Mouse (Mus musculus) hindbrain, embryonic 10.5 days (tissue): ENCODE data around the gene Gm45717. TPM values are rescaled to one million over a fixed set of nuclear protein-coding genes. Genes with fewer than 3 reads are reported as not detected.
"Not testable (repeated sequence)": the region's sequence is repeated elsewhere in the genome, so short reads cannot be mapped to it uniquely, and the experiment has no call there.

Experiments
- DNase-seq: peaks from one replicate; pipeline ENCODE4 v3.0.0-alpha.2; 2017; ENCODE audit warnings: low spot score
- H3K27ac ChIP-seq: fragments of 300-500 bp; sonication (generic); 2 replicates; pipeline ENCODE4 v1.5.1; 2016; ENCODE audit warnings: mild to moderate bottlenecking, moderate library complexity
- H3K27me3 ChIP-seq: fragments of 300-500 bp; sonication (generic); 2 replicates; pipeline ENCODE4 v1.6.1; 2016; ENCODE audit warnings: mild to moderate bottlenecking; ENCODE audit not compliant: poor library complexity, insufficient read depth, severe bottlenecking
- H3K36me3 ChIP-seq: fragments of 300-500 bp; sonication (generic); 2 replicates; pipeline ENCODE4 v1.6.1; 2016; ENCODE audit warnings: mild to moderate bottlenecking, moderate library complexity
- H3K4me1 ChIP-seq: fragments of 300-500 bp; sonication (generic); replicated peaks from 2 replicates; pipeline ENCODE4 v1.6.1; 2016; ENCODE audit warnings: mild to moderate bottlenecking
- H3K4me3 ChIP-seq: fragments of 300-500 bp; sonication (generic); 2 replicates; pipeline ENCODE4 v1.5.1; 2016; ENCODE audit warnings: mild to moderate bottlenecking, moderate library complexity
- H3K9me3 ChIP-seq: fragments of 300-500 bp; sonication (generic); 2 replicates; pipeline ENCODE4 v1.6.1; 2016; ENCODE audit warnings: mild to moderate bottlenecking, moderate library complexity
- WGBS: fragments of 180-500 bp; shearing (Covaris S2); methylation state at CpG from one replicate; pipeline ENCODE4 v1.1.7; 2016; 5-methylcytosine and 5-hydroxymethylcytosine counted together
- polyA plus RNA-seq: library from polyadenylated mRNA; unstranded; fragments of >200 nt; fragmentation: Nextera tagmentation; extraction: Ambion mirVana; gene quantifications from 2 replicates; pipeline ENCODE4 v1.2.1, GENCODE M21; 2016

The Gm45717 gene
- polyA plus RNA-seq, 1 experiment from 2014 or later = 0.35 TPM

GRCm38 (mm10) chr7:140982971-140983370 is 27.2 kb upstream of the Gm45717 start:
- H3K4me3 ChIP-seq = no peak overlapping the region
- H3K27ac ChIP-seq = no peak overlapping the region
- no peaks in the 10 kb centered on the region for H3K4me1 ChIP-seq
- DNase-seq = no peak
- 87% methylated on average over 7 of the region's 7 CpGs for WGBS
- no peaks in the 10 kb centered on the region for H3K27me3 ChIP-seq
- H3K36me3 ChIP-seq = no peaks in the 10 kb centered on the region
- H3K9me3 ChIP-seq = 0 out of 2 replicates have a peak, but pooled peaks cover 3% of the 10 kb centered on the region

- no peak for DNase-seq
- H3K4me3 ChIP-seq = no peak overlapping the region
- no peaks in the 10 kb centered on the region for H3K36me3 ChIP-seq
- no peak overlapping the region for H3K27ac ChIP-seq
- H3K9me3 ChIP-seq = 0 out of 2 replicates have a peak, but pooled peaks cover 3% of the 10 kb centered on the region
- no peaks in the 10 kb centered on the region for H3K4me1 ChIP-seq
- WGBS = 90% methylated on average over 8 of the region's 8 CpGs
- no peaks in the 10 kb centered on the region for H3K27me3 ChIP-seq
These were observed 26.0 kb upstream of the Gm45717 start for GRCm38 (mm10) chr7:140981704-140982103.

GRCm38 (mm10) chr7:140976720-140977119 is 21.0 kb upstream of the Gm45717 start:
- peaks cover 21% of the 10 kb centered on the region for H3K4me1 ChIP-seq

GRCm38 (mm10) chr7:140975465-140975864 is 19.7 kb upstream of the Gm45717 start:
- no peaks in the 10 kb centered on the region for H3K36me3 ChIP-seq
- no peak overlapping the region for H3K27ac ChIP-seq
- peaks cover 14% of the 10 kb centered on the region for H3K27me3 ChIP-seq
- DNase-seq = no peak
- H3K4me3 ChIP-seq = no peak overlapping the region
- H3K9me3 ChIP-seq = no peaks in the 10 kb centered on the region
- 15% methylated on average over 3 of the region's 3 CpGs for WGBS
- H3K4me1 ChIP-seq = peaks cover 31% of the 10 kb centered on the region

More at GRCm38 (mm10) chr7:140976720-140977119, 21.0 kb upstream of the Gm45717 start:
- H3K36me3 ChIP-seq, H3K27ac ChIP-seq, H3K4me3 ChIP-seq, H3K9me3 ChIP-seq, DNase-seq: not testable (repeated sequence)
- peaks cover 12% of the 10 kb centered on the region for H3K27me3 ChIP-seq
- WGBS = 93% methylated on average over 9 of the region's 9 CpGs

GRCm38 (mm10) chr7:140974940-140975339 is 19.2 kb upstream of the Gm45717 start:
- Histone ChIP-seq H3K9me3 (no peaks in the 10 kb centered on the region), H3K36me3 (no peaks in the 10 kb centered on the region), H3K27me3 (peaks cover 19% of the 10 kb centered on the region), H3K27ac (no peak overlapping the region), H3K4me3 (no peak overlapping the region), H3K4me1 (peaks cover 31% of the 10 kb centered on the region)
- no peak for DNase-seq
- WGBS = 12% methylated on average over 9 of the region's 9 CpGs

- no peak for DNase-seq
- Histone ChIP-seq H3K9me3 (no peaks in the 10 kb centered on the region), H3K4me1 (peaks cover 31% of the 10 kb centered on the region), H3K36me3 (no peaks in the 10 kb centered on the region), H3K4me3 (no peak overlapping the region), H3K27ac (no peak overlapping the region), H3K27me3 (peaks cover 27% of the 10 kb centered on the region)
- WGBS = 17% methylated on average over 14 of the region's 14 CpGs
These were observed 17.8 kb upstream of the Gm45717 start for GRCm38 (mm10) chr7:140973396-140974165.

- Histone ChIP-seq H3K9me3 (no peaks in the 10 kb centered on the region), H3K4me3 (no peak overlapping the region), H3K4me1 (peaks cover 42% of the 10 kb centered on the region), H3K27me3 (peaks cover 31% of the 10 kb centered on the region), H3K36me3 (no peaks in the 10 kb centered on the region), H3K27ac (no peak overlapping the region)
- DNase-seq = no peak
- WGBS = 85% methylated on average over 8 of the region's 8 CpGs
These were observed 15.9 kb upstream of the Gm45717 start for GRCm38 (mm10) chr7:140971479-140972171.

- no peaks in the 10 kb centered on the region for H3K9me3 ChIP-seq
- 50% methylated on average over 7 of the region's 7 CpGs for WGBS
- no peaks in the 10 kb centered on the region for H3K36me3 ChIP-seq
- H3K4me1 ChIP-seq = peaks cover 42% of the 10 kb centered on the region
- peaks cover 31% of the 10 kb centered on the region for H3K27me3 ChIP-seq
- no peak overlapping the region for H3K4me3 ChIP-seq
- no peak for DNase-seq
- no peak overlapping the region for H3K27ac ChIP-seq
These were observed 15.2 kb upstream of the Gm45717 start for GRCm38 (mm10) chr7:140970931-140971330.

- DNase-seq, H3K4me3 ChIP-seq, H3K27ac ChIP-seq, H3K36me3 ChIP-seq, H3K9me3 ChIP-seq: not testable (repeated sequence)
- H3K4me1 ChIP-seq = peaks cover 28% of the 10 kb centered on the region
- H3K27me3 ChIP-seq = peaks cover 19% of the 10 kb centered on the region
- 18% methylated on average over 3 of the region's 3 CpGs for WGBS
These were observed 13.0 kb upstream of the Gm45717 start for GRCm38 (mm10) chr7:140968710-140969109.

GRCm38 (mm10) chr7:140967862-140968591 is 12.3 kb upstream of the Gm45717 start:
- no peak overlapping the region for H3K27ac ChIP-seq
- H3K4me1 ChIP-seq = peaks cover 21% of the 10 kb centered on the region
- H3K36me3 ChIP-seq = no peaks in the 10 kb centered on the region
- H3K27me3 ChIP-seq = peaks cover 19% of the 10 kb centered on the region
- no peaks in the 10 kb centered on the region for H3K9me3 ChIP-seq
- DNase-seq = no peak
- no peak overlapping the region for H3K4me3 ChIP-seq
- WGBS = 7% methylated on average over 14 of the region's 14 CpGs

GRCm38 (mm10) chr7:140966921-140967320 is 11.2 kb upstream of the Gm45717 start, which contains the start of gene Ifitm1:
TSS of gene Ifitm1 (plus strand) at chr7:140967221.
- Histone ChIP-seq H3K4me1 (peaks cover 21% of the 10 kb centered on the region), H3K27me3 (peaks cover 19% of the 10 kb centered on the region), H3K27ac (no peak within 1 kb of the TSS), H3K36me3 (no peaks in the 10 kb centered on the region), H3K9me3 (no peaks in the 10 kb centered on the region), H3K4me3 (no peak within 1 kb of the TSS)
- 82% methylated on average over 4 of the region's 4 CpGs for WGBS
- DNase-seq = no peak

- no peak for DNase-seq
- Histone ChIP-seq H3K9me3 (no peaks in the 10 kb centered on the region), H3K4me3 (no peak overlapping the region), H3K4me1 (peaks cover 11% of the 10 kb centered on the region), H3K36me3 (no peaks in the 10 kb centered on the region), H3K27ac (no peak overlapping the region), H3K27me3 (0 out of 2 replicates have a peak, but pooled peaks cover 7% of the 10 kb centered on the region)
- WGBS = 55% methylated on average over 2 of the region's 2 CpGs
These were observed 7.0 kb upstream of the Gm45717 start for GRCm38 (mm10) chr7:140962733-140963132.
